Mouse (Mus musculus) lung, embryonic 15.5 days (tissue): Measurements from ENCODE around the gene Nr1i3. TPM values are rescaled to one million over a fixed set of nuclear protein-coding genes. Genes with fewer than 3 reads are reported as not detected.

Source experiments
- ATAC-seq: fragments of 200-750 bp; cut with Nextera tagmentation; 2 replicates; pipeline ENCODE4 v1.8.0; 2017; ENCODE audit warnings: moderate number of reproducible peaks, borderline replicate concordance; ENCODE audit not compliant: low FRiP score, low TSS enrichment; ENCODE audit errors: extremely low read depth
- H3K27ac ChIP-seq: fragments of 300-500 bp; sonication (generic); 2 replicates; pipeline ENCODE4 v1.5.1; 2015; ENCODE audit warnings: moderate library complexity, mild to moderate bottlenecking, inconsistent platforms
- H3K27me3 ChIP-seq: fragments of 300-500 bp; sonication (generic); 2 replicates; pipeline ENCODE4 v1.6.1; 2015; ENCODE audit warnings: inconsistent platforms
- H3K36me3 ChIP-seq: fragments of 300-500 bp; sonication (generic); 2 replicates; pipeline ENCODE4 v1.6.1; 2015; ENCODE audit warnings: inconsistent platforms
- H3K4me1 ChIP-seq: fragments of 300-500 bp; sonication (generic); 2 replicates; pipeline ENCODE4 v1.6.1; 2015; ENCODE audit warnings: inconsistent platforms
- H3K4me2 ChIP-seq: fragments of 300-500 bp; sonication (generic); 2 replicates; pipeline ENCODE4 v1.6.1; 2015; ENCODE audit warnings: inconsistent platforms, mild to moderate bottlenecking, moderate library complexity
- H3K4me3 ChIP-seq: fragments of 300-500 bp; sonication (generic); 2 replicates; pipeline ENCODE4 v1.5.1; 2015; ENCODE audit warnings: mild to moderate bottlenecking, inconsistent platforms
- H3K9ac ChIP-seq: fragments of 300-500 bp; sonication (generic); 2 replicates; pipeline ENCODE4 v1.6.1; 2015; ENCODE audit warnings: inconsistent platforms
- H3K9me3 ChIP-seq: fragments of 300-500 bp; sonication (generic); 2 replicates; pipeline ENCODE4 v1.6.1; 2016; ENCODE audit warnings: inconsistent platforms
- WGBS: fragments of 180-500 bp; shearing (Covaris S2); methylation state at CpG from one replicate; pipeline ENCODE4 v1.1.7; 2015; 5-methylcytosine and 5-hydroxymethylcytosine counted together
- polyA plus RNA-seq: library from polyadenylated mRNA; unstranded; fragments of >200 nt; fragmentation: Nextera tagmentation; extraction: Ambion mirVana; gene quantifications from 2 replicates; pipeline ENCODE4 v1.2.1, GENCODE M21; 2015

Gene Nr1i3
- polyA plus RNA-seq, 1 experiment from 2014 or later, result 0.20 TPM

DNA sequence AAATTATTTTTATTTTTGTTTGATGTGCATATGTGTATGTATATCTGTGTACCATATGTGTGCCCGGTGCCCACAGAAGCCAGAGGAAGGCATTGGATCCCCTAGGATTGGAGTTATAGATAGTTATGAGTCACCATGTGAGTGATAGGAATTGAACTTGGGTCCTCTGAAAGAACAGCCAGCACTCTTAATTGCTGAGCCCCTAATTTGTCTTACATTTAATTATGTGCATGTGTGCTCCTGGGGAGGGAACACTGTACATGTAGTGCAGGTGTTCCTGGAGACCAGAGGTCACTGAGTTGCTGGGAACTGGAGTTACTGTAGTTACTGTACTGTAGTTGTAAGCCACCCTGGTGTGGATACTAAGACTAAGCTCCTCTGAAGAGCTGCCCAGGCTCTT lies 13.0 kb upstream of the Nr1i3 start:
- no peak overlapping the region for H3K4me2 ChIP-seq
- H3K9ac ChIP-seq, result no peak overlapping the region
- H3K4me1 ChIP-seq, result peaks cover 6% of the 10 kb centered on the region; the same call in 1 of the 2 replicates
- no peaks in the 10 kb centered on the region for H3K36me3 ChIP-seq
- H3K9me3 ChIP-seq, result no peaks in the 10 kb centered on the region
- H3K27me3 ChIP-seq, result peaks cover 32% of the 10 kb centered on the region
- no peak overlapping the region for H3K27ac ChIP-seq
- no peak overlapping the region for H3K4me3 ChIP-seq
- WGBS, result 90% methylated on average over 1 of the region's 1 CpGs
- ATAC-seq, result no peak

GRCm38 (mm10) chr1:171203471-171204248 lies 10.1 kb upstream of the Nr1i3 start:
- Histone ChIP-seq H3K9me3 (no peaks in the 10 kb centered on the region), H3K4me1 (no peaks in the 10 kb centered on the region), H3K9ac (no peak overlapping the region), H3K4me2 (no peak overlapping the region), H3K36me3 (no peaks in the 10 kb centered on the region), H3K27ac (no peak overlapping the region), H3K27me3 (0 out of 2 replicates have a peak, but pooled peaks cover 6% of the 10 kb centered on the region), H3K4me3 (no peak overlapping the region)
- ATAC-seq, result no peak
- WGBS, result 46% methylated on average over 10 of the region's 11 CpGs

- Histone ChIP-seq H3K4me3 (no peak overlapping the region), H3K36me3 (no peaks in the 10 kb centered on the region), H3K27me3 (0 out of 2 replicates have a peak, but pooled peaks cover 4% of the 10 kb centered on the region), H3K9ac (no peak overlapping the region), H3K4me2 (no peak overlapping the region), H3K9me3 (no peaks in the 10 kb centered on the region), H3K4me1 (no peaks in the 10 kb centered on the region), H3K27ac (no peak overlapping the region)
- ATAC-seq, result no peak
- WGBS, result 54% methylated on average over 7 of the region's 7 CpGs
Measured at GRCm38 (mm10) chr1:171204249-171204644, 9.5 kb upstream of the Nr1i3 start.

DNA sequence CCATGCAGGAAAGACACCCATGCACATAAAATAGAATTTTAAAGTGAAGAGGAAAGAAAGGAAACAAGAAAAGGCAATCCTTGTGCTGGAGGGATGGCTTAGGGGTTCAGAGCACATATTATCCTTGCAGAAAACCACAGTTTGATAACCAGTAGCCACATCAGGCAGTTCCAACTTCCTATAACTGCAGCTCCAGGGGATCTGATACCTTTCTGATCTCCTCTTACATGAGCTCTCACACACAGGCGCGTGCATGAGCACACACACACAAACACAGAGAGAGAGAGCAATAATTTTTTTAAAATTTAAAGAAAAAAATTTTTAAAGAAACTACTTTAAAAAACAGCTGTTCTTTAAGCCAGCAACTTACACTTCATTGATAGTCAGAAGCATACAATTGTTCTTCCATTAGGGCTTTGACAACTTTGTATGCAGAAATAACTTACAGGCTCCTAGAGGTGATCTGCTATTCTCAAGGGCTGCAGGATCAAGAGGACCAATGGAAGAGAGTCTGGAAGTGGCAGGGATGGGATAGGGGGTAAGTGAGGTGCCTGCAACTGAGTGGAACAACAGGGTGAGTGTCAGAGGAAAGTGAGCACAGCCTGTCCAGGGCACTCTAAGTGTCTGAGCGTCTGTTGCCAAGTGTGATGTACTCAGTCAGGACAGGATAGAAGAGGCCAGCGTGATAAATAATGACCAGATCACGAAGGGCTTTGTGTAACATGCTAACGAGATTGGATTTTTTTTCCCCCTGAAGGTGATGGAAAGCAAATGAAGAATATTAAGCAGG lies 7.9 kb upstream of the Nr1i3 start:
- Histone ChIP-seq H3K4me3 (no peak overlapping the region), H3K36me3 (no peaks in the 10 kb centered on the region), H3K4me1 (no peaks in the 10 kb centered on the region), H3K27ac (no peak overlapping the region), H3K27me3 (0 out of 2 replicates have a peak, but pooled peaks cover 4% of the 10 kb centered on the region), H3K4me2 (no peak overlapping the region), H3K9me3 (no peaks in the 10 kb centered on the region), H3K9ac (no peak overlapping the region)
- ATAC-seq, result no peak
- 70% methylated on average over 6 of the region's 6 CpGs for WGBS

DNA sequence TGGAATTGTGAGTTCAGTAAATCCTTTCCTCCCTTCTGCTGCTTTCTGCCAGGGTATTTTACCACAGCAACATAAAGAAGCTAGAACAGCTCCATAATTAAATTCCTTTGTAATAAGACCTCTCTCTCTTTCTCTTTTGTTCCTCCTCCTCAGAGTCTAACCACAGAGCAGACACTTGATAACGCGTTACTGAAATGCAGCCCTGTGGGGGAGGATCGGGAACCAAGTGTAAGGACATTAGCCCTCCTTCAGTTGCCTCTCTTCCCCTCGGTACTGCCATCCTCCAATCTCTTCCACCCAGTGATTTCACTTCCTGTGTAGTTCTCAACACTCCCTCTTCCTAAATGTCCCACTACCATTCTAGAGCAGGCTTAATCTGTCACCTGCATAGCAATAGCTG lies 4.4 kb upstream of the Nr1i3 start:
- Histone ChIP-seq H3K4me1 (no peaks in the 10 kb centered on the region), H3K9ac (no peak overlapping the region), H3K4me2 (no peak overlapping the region), H3K27me3 (0 out of 2 replicates have a peak, but pooled peaks cover 4% of the 10 kb centered on the region), H3K36me3 (no peaks in the 10 kb centered on the region), H3K9me3 (no peaks in the 10 kb centered on the region), H3K4me3 (no peak overlapping the region), H3K27ac (no peak overlapping the region)
- WGBS, result 15% methylated on average over 4 of the region's 4 CpGs
- ATAC-seq, result no peak

DNA sequence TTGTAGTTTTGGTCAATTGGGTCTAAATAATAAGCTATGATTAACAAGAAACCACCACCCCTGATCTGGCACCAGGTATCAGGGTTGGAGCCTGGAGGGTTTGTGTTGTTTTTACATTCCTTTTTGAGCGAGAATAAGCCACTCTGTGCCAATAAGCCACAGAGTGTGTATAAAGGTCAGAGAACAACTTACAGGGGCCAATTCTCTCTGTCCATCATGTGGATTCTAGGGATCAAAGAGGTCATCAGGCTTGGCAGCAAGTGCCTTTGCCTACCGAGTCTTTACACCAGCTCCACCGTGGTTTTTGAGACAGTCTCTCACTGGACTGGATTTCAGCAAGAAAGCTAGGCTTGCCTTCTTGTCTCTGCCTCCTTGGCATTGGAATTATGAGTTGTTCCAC lies 916 bp upstream of the Nr1i3 start:
- H3K36me3 ChIP-seq, result no peaks in the 10 kb centered on the region
- H3K4me1 ChIP-seq, result no peaks in the 10 kb centered on the region
- no peak overlapping the region for H3K4me2 ChIP-seq
- H3K27me3 ChIP-seq, result no peaks in the 10 kb centered on the region
- no peaks in the 10 kb centered on the region for H3K9me3 ChIP-seq
- H3K4me3 ChIP-seq, result no peak overlapping the region
- no peak for ATAC-seq
- no peak overlapping the region for H3K27ac ChIP-seq
- 35% methylated on average over 3 of the region's 3 CpGs for WGBS
- H3K9ac ChIP-seq, result no peak overlapping the region

DNA sequence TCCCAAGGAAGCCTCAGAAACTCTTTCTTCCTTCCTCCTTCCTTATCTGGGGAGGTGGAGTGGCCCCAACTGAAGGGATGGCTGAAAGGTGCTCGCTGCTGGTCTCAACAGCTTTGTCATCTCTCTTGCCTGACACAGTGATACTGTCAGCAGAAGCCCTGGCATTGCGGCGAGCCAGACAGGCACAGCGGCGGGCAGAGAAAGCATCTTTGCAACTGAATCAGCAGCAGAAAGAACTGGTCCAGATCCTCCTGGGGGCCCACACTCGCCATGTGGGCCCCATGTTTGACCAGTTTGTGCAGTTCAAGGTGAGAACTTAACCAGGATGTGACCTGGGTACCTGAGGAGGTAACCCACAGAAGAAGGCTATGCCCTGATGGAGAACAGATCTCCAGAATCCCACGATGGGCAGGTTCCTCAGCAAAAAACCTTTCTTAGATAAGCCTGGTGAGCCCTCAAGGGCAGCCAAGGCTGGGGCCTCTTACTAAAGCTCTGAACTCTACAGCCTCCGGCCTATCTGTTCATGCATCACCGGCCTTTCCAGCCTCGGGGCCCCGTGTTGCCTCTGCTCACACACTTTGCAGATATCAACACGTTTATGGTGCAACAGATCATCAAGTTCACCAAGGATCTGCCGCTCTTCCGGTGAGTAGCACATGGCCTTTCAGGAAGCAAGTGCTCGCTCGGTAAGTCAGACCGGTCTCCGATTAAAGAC lies 2.6 kb downstream of the Nr1i3 start:
- Histone ChIP-seq H3K9me3 (no peaks in the 10 kb centered on the region), H3K36me3 (peaks cover 10% of the 10 kb centered on the region), H3K9ac (no peak overlapping the region), H3K4me2 (no peak overlapping the region), H3K4me1 (peaks cover 8% of the 10 kb centered on the region), H3K4me3 (no peak overlapping the region), H3K27ac (no peak overlapping the region), H3K27me3 (no peaks in the 10 kb centered on the region)
- 84% methylated on average over 18 of the region's 18 CpGs for WGBS
- ATAC-seq, result no peak

GRCm38 (mm10) chr1:171220871-171221270 lies 7.1 kb downstream of the Nr1i3 start:
- Histone ChIP-seq H3K27ac (peak overlapping the region; percentile 34; the same call in 1 of the 2 replicates), H3K4me3 (peak overlapping the region; percentile 72), H3K9me3 (no peaks in the 10 kb centered on the region), H3K4me2 (peak overlapping the region; percentile 84), H3K4me1 (peaks cover 18% of the 10 kb centered on the region), H3K27me3 (no peaks in the 10 kb centered on the region), H3K36me3 (peaks cover 10% of the 10 kb centered on the region), H3K9ac (peak overlapping the region; percentile 51; the same call in 1 of the 2 replicates)
- WGBS, result 7% methylated on average over 10 of the region's 10 CpGs
- peak; percentile 16; the same call in 1 of the 2 replicates for ATAC-seq

GRCm38 (mm10) chr1:171221281-171222193 lies 7.8 kb downstream of the Nr1i3 start:
- ATAC-seq, result peak; percentile 2; the same call in 1 of the 2 replicates
- H3K9ac ChIP-seq, result peak overlapping the region; percentile 51
- H3K4me2 ChIP-seq, result peak overlapping the region; percentile 84
- 5% methylated on average over 22 of the region's 22 CpGs for WGBS
- peaks cover 18% of the 10 kb centered on the region for H3K4me1 ChIP-seq
- peak overlapping the region; percentile 72 for H3K4me3 ChIP-seq
- H3K27me3 ChIP-seq, result no peaks in the 10 kb centered on the region
- H3K27ac ChIP-seq, result peak overlapping the region; percentile 34
- peaks cover 10% of the 10 kb centered on the region for H3K36me3 ChIP-seq
- no peaks in the 10 kb centered on the region for H3K9me3 ChIP-seq

- H3K9me3 ChIP-seq, result no peaks in the 10 kb centered on the region
- ATAC-seq, result peak; percentile 98
- WGBS, result under 1% methylated on average over 28 of the region's 28 CpGs
Measured at GRCm38 (mm10) chr1:171222238-171223155, 8.7 kb downstream of the Nr1i3 start, which contains the start of gene Tomm40l. Tomm40l (minus strand) TSS chr1:171222514.

More at GRCm38 (mm10) chr1:171222238-171223155, 8.7 kb downstream of the Nr1i3 start, which contains the start of gene Tomm40l:
- peak within 1 kb of the TSS; percentile 95 for H3K27ac ChIP-seq
- peaks cover 10% of the 10 kb centered on the region for H3K36me3 ChIP-seq
- peak within 1 kb of the TSS; percentile 51 for H3K9ac ChIP-seq
- H3K4me2 ChIP-seq, result peak within 1 kb of the TSS; percentile 84
- H3K4me3 ChIP-seq, result peak within 1 kb of the TSS; percentile 72
- H3K27me3 ChIP-seq, result no peaks in the 10 kb centered on the region
- H3K4me1 ChIP-seq, result peaks cover 18% of the 10 kb centered on the region
